8 mouse cellular contexts compared by ENCODE assay signal in genomic region chr4:148158436-148159348, GRCm38 (mm10). TPM values are rescaled to one million over a fixed set of nuclear protein-coding genes. Genes with fewer than 3 reads are reported as not detected.
DNase-seq lines count a peak whose midpoint lies in the region; ATAC-seq and TF ChIP-seq lines count a peak whose summit lies in the region.

No protein-coding gene starts in this region.

- 23% methylated on average over 27 of the region's 27 CpGs for WGBS in forebrain, embryonic 13.5 days

- H3K9me3 ChIP-seq in forebrain, embryonic 13.5 days (replicated peaks) = no peaks in the 10 kb centered on the region

- H3K4me2 ChIP-seq in forebrain, embryonic 13.5 days = peak overlapping the region; percentile 87

- H3K27ac ChIP-seq in left cerebral cortex, adult 2 months = peak overlapping the region; percentile 96
- peak overlapping the region; percentile 82 for H3K27ac ChIP-seq in forebrain, embryonic 13.5 days

- intact Hi-C loops in left cerebral cortex, adult 2 months (cut with DNase I) = no loop called here

- DNase-seq in left cerebral cortex, adult 2 months (ENCODE audit: extremely low spot score in 1 of 2, low spot score in 2 of 2) = peak in 1 of 2 experiments; percentile 55
- no peak for DNase-seq in left cerebral cortex, adult 8-10 months (ENCODE audit: low spot score in 2 of 2)
- DNase-seq in cerebellum, adult 11-12 months = peak; percentile 74
- peak; percentile 56 to 61 for DNase-seq in layer of hippocampus, postnatal 36 days
- DNase-seq in neural tube, embryonic 10.5 days (ENCODE audit: extremely low spot score, low spot score) = peak; percentile 54
- no peak for DNase-seq in gastrocnemius, postnatal 4 days (ENCODE audit: low spot score in 2 of 2)
- no peak for DNase-seq in spleen, postnatal 14 days (ENCODE audit: low spot score in 2 of 2)

- H3K36me3 ChIP-seq in forebrain, embryonic 13.5 days (ENCODE audit: poor library complexity, severe bottlenecking) = peaks cover 42% of the 10 kb centered on the region

- H3K4me1 ChIP-seq in forebrain, embryonic 13.5 days = peaks cover 26% of the 10 kb centered on the region

- peak overlapping the region; percentile 75 for H3K9ac ChIP-seq in forebrain, embryonic 13.5 days

- H3K27me3 ChIP-seq in forebrain, embryonic 13.5 days = peaks cover 35% of the 10 kb centered on the region

- peak overlapping the region; percentile 58 for H3K4me3 ChIP-seq in left cerebral cortex, adult 2 months
- H3K4me3 ChIP-seq in forebrain, embryonic 13.5 days = peak overlapping the region; percentile 61

- ATAC-seq in forebrain, embryonic 13.5 days = no peak

- no peak for TF ChIP-seq CTCF in left cerebral cortex, adult 2 months (IDR thresholded peaks at IDR 0.05)

RNA-seq across cellular contexts. Expression of gene Fbxo44, which starts 1.6 kb away (rescaled TPM):
- total RNA-seq in left cerebral cortex, adult 2 months (2021) = 100 to 1,000 TPM; 140 to 156 TPM
- 100 to 1,000 TPM; 142 to 153 (median 149) TPM for total RNA-seq in left cerebral cortex, adult 8-10 months (2022)
- 62.4 and 71.9 TPM in 2 replicates for polyA plus RNA-seq in forebrain, embryonic 13.5 days (2015; fragmentation: Nextera tagmentation; extraction: Ambion mirVana)
- total RNA-seq in layer of hippocampus, postnatal 36 days (2021) = 100 to 1,000 TPM; 132 to 136 TPM
- total RNA-seq in gastrocnemius, postnatal 4 days (2021) = 1 to 10 TPM in 1 of 2 experiments, under 1 TPM in 1; 0.91 to 1.3 TPM

RNA-seq across cellular contexts. Expression of gene Fbxo2, which starts 1.7 kb away (rescaled TPM):
- total RNA-seq in left cerebral cortex, adult 2 months (2021) = 100 to 1,000 TPM; 101 to 107 TPM
- 100 to 1,000 TPM; 109 to 123 (median 113) TPM for total RNA-seq in left cerebral cortex, adult 8-10 months (2022)
- polyA plus RNA-seq in forebrain, embryonic 13.5 days (2015; fragmentation: Nextera tagmentation; extraction: Ambion mirVana) = 1.0 TPM in 2 replicates
- total RNA-seq in layer of hippocampus, postnatal 36 days (2021) = 100 to 1,000 TPM in 1 of 2 experiments, 10 to 100 TPM in 1; 91.4 to 102 TPM
- not detected for total RNA-seq in gastrocnemius, postnatal 4 days (2021)

RNA-seq across cellular contexts. Expression of gene Fbxo6, which starts 6.8 kb away (rescaled TPM):
- total RNA-seq in left cerebral cortex, adult 2 months (2021) = 10 to 100 TPM; 28.9 to 30.2 TPM
- 10 to 100 TPM; 30.7 to 39.0 (median 36.2) TPM for total RNA-seq in left cerebral cortex, adult 8-10 months (2022)
- polyA plus RNA-seq in forebrain, embryonic 13.5 days (2015; fragmentation: Nextera tagmentation; extraction: Ambion mirVana) = 14.2 and 16.7 TPM in 2 replicates
- total RNA-seq in layer of hippocampus, postnatal 36 days (2021) = 10 to 100 TPM; 28.5 to 29.1 TPM
- 10 to 100 TPM; 19.2 to 21.4 TPM for total RNA-seq in gastrocnemius, postnatal 4 days (2021)

RNA-seq across cellular contexts. Expression of gene Draxin, which starts 28.2 kb away (rescaled TPM):
- under 1 TPM; 0.20 to 0.30 TPM for total RNA-seq in left cerebral cortex, adult 2 months (2021)
- under 1 TPM; 0.23 to 0.38 (median 0.30) TPM for total RNA-seq in left cerebral cortex, adult 8-10 months (2022)
- polyA plus RNA-seq in forebrain, embryonic 13.5 days (2015; fragmentation: Nextera tagmentation; extraction: Ambion mirVana) = 11.7 and 12.5 TPM in 2 replicates
- total RNA-seq in layer of hippocampus, postnatal 36 days (2021) = 1 to 10 TPM; 1.3 to 1.6 TPM
- under 1 TPM; 0.39 to 0.44 TPM for total RNA-seq in gastrocnemius, postnatal 4 days (2021)

RNA-seq across cellular contexts. Expression of gene Mad2l2, which starts 28.5 kb away (rescaled TPM):
- 10 to 100 TPM; 14.2 to 16.1 TPM for total RNA-seq in left cerebral cortex, adult 2 months (2021)
- 10 to 100 TPM; 15.8 to 18.8 (median 16.4) TPM for total RNA-seq in left cerebral cortex, adult 8-10 months (2022)
- 96.6 and 107 TPM in 2 replicates for polyA plus RNA-seq in forebrain, embryonic 13.5 days (2015; fragmentation: Nextera tagmentation; extraction: Ambion mirVana)
- total RNA-seq in layer of hippocampus, postnatal 36 days (2021) = 10 to 100 TPM; 14.5 to 15.6 TPM
- total RNA-seq in gastrocnemius, postnatal 4 days (2021) = 10 to 100 TPM; 19.0 to 20.4 TPM

Comparison
In these comparisons a context has a peak if more than half of its experiments do, and no peak if none do; other contexts are left out.
1. DNase-seq: peak in cerebellum, adult 11-12 months (single experiment), layer of hippocampus, postnatal 36 days (2 of 2) and neural tube, embryonic 10.5 days (single experiment); none in left cerebral cortex, adult 8-10 months (0 of 2), gastrocnemius, postnatal 4 days (0 of 2) and spleen, postnatal 14 days (0 of 2).
2. RNA of gene Fbxo44, which starts 1.6 kb away (total RNA-seq): 140 to 156 TPM in left cerebral cortex, adult 2 months, 142 to 153 TPM in left cerebral cortex, adult 8-10 months and 132 to 136 TPM in layer of hippocampus, postnatal 36 days; 0.91 to 1.3 TPM in gastrocnemius, postnatal 4 days; every median in the first group is over 10 times any median in the second.
3. RNA of gene Fbxo2, which starts 1.7 kb away (total RNA-seq): 109 to 123 TPM in left cerebral cortex, adult 8-10 months, 101 to 107 TPM in left cerebral cortex, adult 2 months and 91.4 to 102 TPM in layer of hippocampus, postnatal 36 days; not detected in gastrocnemius, postnatal 4 days; every median in the first group is over 10 times any median in the second.